Mouse (Mus musculus): ENCODE data around the gene Klhl12.
"Not testable (repeated sequence)": the region's sequence is repeated elsewhere in the genome, so short reads cannot be mapped to it uniquely, and the experiment has no call there.

Klhl12 gene

GRCm38 (mm10) chr1:134454904-134455824, at the start of gene Klhl12:
TSS of gene Klhl12 (plus strand) at chr1:134455531.
- DNase-seq (ENCODE audit: low spot score in 2 of 2): peak; percentile 97 to 98

DNA sequence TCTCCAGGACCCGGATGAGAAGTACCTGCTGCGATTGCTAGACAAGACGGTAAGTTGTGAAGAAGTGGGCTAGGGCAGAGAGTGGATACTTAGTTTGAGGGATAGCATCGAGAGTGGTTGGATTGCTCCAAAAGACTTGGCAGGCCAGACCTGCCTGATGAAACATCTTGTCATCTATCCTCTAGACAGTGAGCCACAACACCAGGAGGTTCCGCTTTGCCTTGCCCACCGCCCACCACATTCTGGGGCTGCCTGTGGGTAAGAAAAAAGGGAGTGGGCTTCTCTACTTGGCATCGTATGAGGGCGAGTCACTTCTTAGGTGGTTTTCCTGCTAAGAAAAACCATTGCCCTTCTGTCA, 48.9 kb upstream of the Klhl12 start:
- DNase-seq (ENCODE audit: low spot score in 2 of 2): no peak

GRCm38 (mm10) chr1:134408080-134408479, 47.3 kb upstream of the Klhl12 start:
- DNase-seq (ENCODE audit: low spot score in 2 of 2): no peak

DNA sequence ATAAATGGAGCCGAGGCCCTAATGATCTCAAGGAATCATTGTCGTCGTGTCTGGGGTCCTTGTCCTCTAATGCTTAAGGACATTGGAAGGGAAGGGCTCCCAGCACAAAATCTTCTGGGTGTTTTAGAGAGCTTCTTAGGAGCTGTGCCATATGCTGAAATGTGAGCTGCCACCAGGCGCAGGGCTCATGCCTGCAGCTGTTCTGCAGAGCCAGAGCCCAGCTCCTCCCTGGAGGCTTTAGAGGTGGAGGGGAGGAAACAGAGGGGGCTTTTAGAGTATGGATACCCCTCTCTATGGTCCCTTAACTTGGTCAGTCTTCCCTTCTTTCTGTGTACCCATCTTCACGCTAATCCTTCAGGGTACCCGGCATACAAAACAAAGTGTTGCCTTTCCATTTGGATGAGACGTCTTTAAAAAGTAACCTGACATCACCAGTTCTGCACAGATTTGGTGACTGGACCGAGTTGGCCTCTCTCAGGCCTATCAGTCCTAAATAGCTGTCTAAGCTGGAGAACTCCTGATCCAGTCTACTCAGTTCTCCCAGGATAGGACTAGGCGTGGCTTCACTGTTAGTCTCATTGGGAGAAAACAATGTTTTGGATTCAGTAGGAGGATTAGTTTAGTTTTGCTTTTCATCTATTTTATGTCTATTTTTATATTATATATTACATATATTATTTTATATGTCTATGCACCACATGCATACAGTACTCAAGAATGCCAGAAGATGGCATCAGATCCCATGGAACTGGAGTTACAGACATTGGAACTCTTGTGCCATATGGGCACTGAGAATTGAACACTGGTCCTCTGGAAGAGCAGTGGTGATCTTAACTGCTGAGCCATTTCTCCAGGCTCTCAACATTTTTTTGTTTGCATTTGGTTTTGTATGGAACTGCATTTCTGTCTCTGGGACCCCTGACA, 43.4 kb upstream of the Klhl12 start:
- no peak for DNase-seq (ENCODE audit: low spot score in 2 of 2)

- no peak for DNase-seq (ENCODE audit: low spot score in 2 of 2)
These were observed 41.3 kb upstream of the Klhl12 start for GRCm38 (mm10) chr1:134414038-134414437.

- no peak for DNase-seq (ENCODE audit: low spot score in 2 of 2)
These were observed 40.7 kb upstream of the Klhl12 start for GRCm38 (mm10) chr1:134414501-134415167.

GRCm38 (mm10) chr1:134415168-134415831, 40.0 kb upstream of the Klhl12 start, which contains the start of gene Adipor1:
TSS of gene Adipor1 (plus strand) at chr1:134415378.
- DNase-seq (ENCODE audit: low spot score in 2 of 2): peak; percentile 98

DNA sequence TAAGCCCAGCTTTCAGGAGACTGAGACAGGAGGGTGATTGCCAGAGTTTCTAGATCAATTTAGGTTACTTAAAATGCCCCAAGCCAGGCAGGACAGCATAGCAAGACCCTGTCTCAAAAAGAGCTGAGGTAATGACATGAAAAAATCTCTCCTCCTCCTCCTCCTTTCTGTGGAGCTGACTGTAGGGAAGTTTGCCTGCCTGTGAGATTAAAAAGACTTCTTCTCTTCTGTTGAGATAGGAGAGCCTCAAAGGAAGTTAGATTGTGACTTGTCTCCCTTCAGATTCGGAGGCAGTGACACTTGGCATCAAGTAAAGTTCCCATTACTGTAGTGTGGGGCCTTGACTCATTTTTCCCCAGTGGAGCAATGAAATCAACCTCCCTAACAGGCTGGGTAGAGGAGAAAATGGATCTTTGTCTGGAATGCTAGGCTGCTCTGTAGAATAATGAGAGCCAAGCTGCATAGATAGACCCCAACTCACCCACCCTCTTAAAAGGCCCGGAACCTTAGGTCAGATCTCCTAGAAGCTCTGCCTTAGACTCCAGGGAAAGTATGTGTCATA, 36.8 kb upstream of the Klhl12 start:
- no peak for DNase-seq (ENCODE audit: low spot score in 2 of 2)

DNA sequence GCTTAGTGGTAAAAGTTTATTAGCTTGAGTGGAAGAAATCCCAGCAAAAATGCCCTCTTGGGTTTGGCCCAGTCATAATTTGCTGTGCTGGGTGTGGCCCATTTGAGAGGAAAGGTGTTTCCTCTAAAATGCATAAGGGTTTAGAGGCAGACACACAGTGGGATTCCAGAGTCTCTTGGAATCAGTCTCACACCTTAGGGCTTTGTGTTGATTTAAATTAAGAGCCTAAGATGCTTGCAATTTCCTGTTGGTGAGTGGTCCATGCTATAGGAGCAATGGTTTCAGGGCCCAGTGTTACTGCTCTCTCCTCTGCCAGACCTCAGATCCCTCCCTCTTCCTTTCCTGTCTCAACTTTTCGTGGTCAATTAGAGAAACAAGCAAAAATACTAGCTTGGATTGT, 36.2 kb upstream of the Klhl12 start:
- DNase-seq (ENCODE audit: low spot score in 2 of 2): no peak

DNA sequence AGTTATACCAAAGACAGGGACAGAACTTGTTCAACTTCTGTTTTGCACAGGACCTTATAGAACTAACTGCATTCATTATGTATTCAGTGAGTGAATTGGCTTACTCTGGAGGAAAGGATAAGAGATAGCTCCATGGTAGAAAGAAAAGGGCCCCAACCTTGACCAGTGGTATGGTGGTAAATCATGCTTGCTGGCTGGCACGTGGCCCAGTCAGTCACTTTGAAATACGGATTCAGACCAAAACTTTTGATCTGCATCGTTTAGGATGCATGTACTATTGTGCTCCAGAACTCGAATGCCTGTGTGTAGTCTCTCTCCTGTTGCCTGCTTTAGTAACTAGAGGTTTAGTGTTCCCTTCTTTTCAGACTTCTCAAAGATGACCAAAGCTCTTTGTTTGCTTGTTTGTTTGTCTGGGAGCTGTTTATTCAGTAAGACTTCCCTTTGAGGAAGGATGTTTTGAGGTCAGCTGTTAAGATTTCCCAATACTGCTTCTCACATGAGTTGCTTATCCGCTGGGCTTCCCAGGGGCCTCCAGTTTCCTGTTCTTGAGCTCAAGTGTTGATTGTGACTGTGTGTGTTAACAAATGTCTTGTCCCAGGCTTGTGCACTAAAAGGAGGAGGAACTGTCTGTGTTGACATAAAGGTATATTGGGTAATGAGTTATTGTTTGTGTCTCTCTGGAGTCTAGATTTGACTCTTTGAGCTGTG, 35.4 kb upstream of the Klhl12 start:
- DNase-seq (ENCODE audit: low spot score in 2 of 2): no peak

- DNase-seq (ENCODE audit: low spot score in 2 of 2): no peak
These were observed 31.4 kb upstream of the Klhl12 start for GRCm38 (mm10) chr1:134423911-134424310.

- no peak for DNase-seq (ENCODE audit: low spot score in 2 of 2)
These were observed 29.0 kb upstream of the Klhl12 start for GRCm38 (mm10) chr1:134426289-134426688.

GRCm38 (mm10) chr1:134433002-134433401, 22.3 kb upstream of the Klhl12 start:
- no peak for DNase-seq (ENCODE audit: low spot score in 2 of 2)

- DNase-seq (ENCODE audit: low spot score in 2 of 2): no peak
These were observed 21.9 kb upstream of the Klhl12 start for GRCm38 (mm10) chr1:134433473-134433872.

DNA sequence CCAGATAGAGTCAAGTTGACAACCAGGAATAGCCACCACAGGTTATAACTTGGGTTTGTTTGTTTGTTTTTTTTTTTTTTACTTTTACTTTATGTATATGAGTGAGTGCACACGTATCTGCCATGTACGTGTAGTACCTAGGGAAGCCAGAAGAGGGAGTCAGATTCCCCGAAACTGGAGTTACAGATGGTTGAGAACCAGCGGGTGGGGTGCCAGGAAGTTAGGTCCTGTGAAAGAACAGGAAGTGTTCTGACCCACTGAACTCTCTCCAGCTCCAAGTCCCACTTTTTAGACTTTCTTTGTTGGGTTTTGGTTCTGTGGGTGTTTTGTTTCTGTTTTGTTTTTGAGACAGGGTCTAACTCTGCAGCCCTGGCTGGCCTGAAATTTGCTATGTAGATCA, 19.9 kb upstream of the Klhl12 start:
- no peak for DNase-seq (ENCODE audit: low spot score in 2 of 2)

- DNase-seq (ENCODE audit: low spot score in 2 of 2): no peak
These were observed 14.9 kb upstream of the Klhl12 start for GRCm38 (mm10) chr1:134440437-134440836.

GRCm38 (mm10) chr1:134441737-134442136, 13.6 kb upstream of the Klhl12 start:
- DNase-seq (ENCODE audit: low spot score in 2 of 2): not testable (repeated sequence)

- DNase-seq (ENCODE audit: low spot score in 2 of 2): no peak
These were observed 12.9 kb upstream of the Klhl12 start for GRCm38 (mm10) chr1:134442394-134442793.

DNA sequence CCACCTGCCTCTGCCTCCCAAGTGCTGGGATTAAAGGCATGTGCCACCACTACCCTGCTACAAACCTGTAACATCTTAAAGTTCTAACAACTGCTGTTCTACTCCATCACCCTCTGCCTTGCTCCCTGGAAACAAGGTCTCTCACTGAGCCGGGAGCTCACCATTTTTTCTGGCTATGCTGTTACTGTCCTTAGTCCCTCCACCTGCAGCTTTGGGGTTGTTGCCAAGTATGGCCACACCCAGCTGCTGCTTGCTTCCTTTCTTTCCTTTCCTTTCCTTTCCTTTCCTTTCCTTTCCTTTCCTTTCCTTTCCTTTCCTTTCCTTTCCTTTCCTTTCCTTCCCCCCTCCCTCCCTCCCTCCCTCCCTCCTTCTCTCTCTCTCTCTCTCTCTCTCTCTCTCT, 12.0 kb upstream of the Klhl12 start:
- DNase-seq (ENCODE audit: low spot score in 2 of 2): not testable (repeated sequence)

DNA sequence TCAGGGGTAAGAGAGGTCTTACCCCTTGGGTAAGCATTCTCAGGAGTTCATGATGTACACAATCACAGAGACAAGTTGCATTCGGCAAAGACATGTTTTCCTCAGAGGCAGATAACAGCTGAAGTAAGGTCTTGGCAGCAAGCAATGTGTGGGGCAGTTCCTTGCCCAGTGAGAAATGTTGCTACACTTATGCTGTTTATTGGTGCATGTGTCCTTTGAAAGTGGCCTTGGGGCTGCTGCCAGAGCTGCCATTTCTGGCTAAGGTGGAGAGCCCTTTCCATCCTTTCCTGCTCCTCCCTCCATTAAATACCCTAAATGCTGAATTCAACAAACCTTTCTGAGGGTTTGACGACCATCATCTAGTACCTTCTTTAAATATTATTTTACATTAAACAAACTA, 9.9 kb upstream of the Klhl12 start:
- no peak for DNase-seq (ENCODE audit: low spot score in 2 of 2)

Data from right cerebral cortex, adult 2 months (tissue).